Mouse (Mus musculus) mouse embryonic stem cell (cell line): Measurements from ENCODE around the gene Acta1.

Experiments used
- in situ Hi-C, 2 experiments: fragments of 300-500 bp; cut with MboI; formaldehyde crosslinking; loops; 1 replicate in 1 of 2; 3 replicates in 1 of 2; pipeline ENCODE4 v1.14.3; 2019 to 2020; ENCODE audit warnings: low sequenced_read_pairs in 2 of 2, low pct_unique_long_range_greater_than_20kb in 1 of 2, mixed read lengths in 1 of 2; ENCODE audit not compliant: unreplicated experiment in 1 of 2

The Acta1 gene

DNA sequence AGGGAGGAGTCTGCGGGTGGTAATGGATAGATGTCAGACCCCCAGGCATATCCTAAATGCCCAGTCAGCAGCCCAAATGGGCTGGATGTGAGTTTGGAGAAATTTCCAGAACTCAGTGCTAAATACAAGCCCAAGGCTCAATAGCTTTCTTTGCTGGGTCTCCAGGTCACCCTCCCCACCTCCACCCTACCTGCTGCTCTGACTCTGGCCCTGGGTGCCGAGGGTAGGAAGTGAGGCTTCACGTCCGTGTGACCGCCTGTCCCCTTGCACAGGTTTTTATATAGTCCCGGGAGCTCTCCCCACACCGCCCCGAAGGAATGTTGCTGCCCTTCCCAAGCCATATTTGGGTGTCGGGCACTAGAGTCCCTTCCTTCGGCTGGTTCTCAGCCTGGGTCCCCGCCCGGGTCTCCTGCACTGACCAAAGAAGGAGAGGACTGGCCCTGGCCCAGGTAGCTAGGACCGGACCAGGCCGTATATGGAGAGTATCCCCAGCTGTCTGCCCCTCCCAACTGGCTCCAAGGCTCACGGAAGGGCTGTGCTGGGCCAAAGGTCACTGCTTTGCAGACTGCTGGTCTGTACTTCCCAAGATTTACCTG, at the start of gene Acta1:
Gene Acta1, minus strand, starts transcription at position 250 of the 596 bp plus-strand sequence.
- in situ Hi-C loops, result no loop called here

DNA sequence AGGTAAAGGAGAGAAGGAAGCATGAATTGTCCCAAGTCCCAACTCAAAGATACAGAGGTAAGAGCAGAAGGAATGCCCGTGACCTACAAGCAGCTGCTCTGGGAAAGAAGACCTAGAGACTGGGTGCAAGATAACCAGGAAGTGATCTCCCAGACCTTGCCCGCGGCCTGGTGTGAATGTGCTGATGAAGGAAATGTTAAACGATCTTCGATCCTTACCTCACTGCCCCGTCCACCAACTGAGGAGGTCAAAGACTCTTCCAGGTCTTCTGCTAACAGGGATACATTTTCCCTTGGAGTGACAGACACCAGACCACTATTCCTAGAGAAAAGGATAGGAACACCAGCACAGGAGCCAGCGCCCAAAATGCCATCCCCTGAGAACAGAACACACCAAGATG, 34.5 kb upstream of the Acta1 start:
- in situ Hi-C loops, result no loop called here

DNA sequence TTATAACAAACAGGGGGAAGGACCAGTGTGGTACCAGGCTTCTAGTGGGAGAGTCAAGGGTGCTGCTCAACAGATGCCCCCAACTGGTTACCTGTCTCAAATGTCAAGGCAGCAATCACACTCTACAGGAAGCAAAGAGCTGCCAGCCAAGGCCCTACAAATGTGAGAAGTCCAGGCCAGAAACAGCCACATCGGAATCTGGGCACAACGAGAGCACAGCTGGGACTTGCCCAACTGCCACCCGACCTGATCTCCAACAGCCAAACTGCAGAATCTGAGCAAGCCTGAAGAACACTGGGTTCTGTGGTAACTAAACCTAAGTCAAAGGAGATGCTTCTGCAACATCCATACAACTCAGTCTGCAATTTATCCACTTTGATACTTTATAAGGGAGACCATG, 31.1 kb upstream of the Acta1 start:
- in situ Hi-C loops, result no loop called here

DNA sequence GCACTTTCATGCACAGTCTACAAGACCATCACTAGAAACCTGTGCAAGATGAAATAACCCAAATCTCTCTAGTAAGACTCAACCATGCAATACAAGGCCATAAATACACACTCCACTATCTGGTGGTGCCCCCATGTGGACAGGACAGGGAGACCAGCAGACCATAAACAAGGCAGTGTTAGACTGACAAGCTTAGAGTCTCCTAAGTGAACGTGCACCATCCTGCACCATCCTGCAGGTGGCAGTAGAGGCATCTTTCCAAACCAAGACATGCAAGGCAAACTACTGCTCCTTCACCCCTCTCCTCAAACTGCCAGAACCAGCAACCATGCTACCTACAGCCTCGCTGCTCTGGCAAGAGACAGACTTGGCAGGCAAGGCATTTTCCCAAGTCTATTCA, 30.2 kb upstream of the Acta1 start:
- in situ Hi-C loops, result loop anchor here in 1 of 2 experiments (25.0 kb wide), 1 partner anchor 438 kb away; no protein-coding TSS in a partner anchor

DNA sequence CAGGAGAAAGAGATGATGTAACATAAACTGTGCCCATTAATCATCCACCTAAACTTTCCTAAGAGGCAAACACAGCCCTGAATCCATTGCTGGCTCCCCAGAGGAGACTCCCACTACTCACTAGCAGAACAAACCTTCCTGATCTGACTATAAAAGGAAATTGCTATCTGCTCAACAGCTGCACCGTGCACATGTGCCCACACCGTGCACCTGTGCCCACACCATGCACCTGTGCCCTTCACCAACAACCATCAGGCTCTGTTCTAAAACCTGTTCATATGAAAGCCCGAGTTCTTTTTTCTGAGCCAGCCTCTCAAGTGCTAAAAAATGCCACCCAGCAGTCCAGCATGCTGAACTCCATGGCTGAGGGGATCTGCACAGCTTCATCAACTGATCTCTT, 20.1 kb upstream of the Acta1 start:
- in situ Hi-C loops, result loop anchor here in 1 of 2 experiments (25.0 kb wide), 1 partner anchor 448 kb away; no protein-coding TSS in a partner anchor

DNA sequence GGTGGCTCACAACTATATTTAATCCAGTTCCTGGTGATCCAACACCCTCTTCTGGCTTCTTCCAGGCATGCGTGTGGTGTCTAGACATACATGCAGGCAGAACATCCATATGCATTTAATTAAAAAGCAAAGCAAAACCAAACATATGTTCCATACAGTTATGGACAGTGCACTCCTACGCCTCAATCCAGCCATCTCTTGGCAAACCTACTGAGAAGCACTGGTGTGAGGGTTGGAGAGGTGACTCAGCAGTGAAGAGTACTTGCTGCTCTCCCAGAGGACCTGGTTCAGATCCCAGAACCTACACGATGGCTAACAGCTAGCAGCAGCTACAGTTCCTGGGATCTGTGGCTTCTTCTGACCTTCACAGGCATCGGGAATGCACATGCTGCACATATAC, 17.7 kb upstream of the Acta1 start:
- in situ Hi-C loops, result loop anchor here in 1 of 2 experiments (25.0 kb wide), 1 partner anchor 450 kb away; no protein-coding TSS in a partner anchor

DNA sequence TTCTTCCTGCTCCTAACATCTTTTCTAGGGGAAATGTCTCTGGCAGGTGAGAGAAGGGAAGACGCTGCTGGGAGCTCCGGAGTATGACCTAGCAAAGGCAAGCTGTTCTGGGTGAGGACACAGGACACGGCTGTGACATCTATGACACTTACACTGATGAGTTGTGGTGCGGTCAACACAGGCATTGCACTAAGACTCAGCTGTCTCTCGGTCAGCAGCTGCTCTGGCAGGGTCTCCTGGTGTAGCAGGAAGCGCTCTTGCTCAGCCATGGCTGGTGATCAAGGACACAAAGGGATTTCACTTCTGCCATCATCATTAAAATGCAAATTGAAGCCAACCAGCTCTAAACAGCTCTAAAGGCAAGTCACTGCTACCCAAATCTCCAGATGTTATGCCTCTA, 13.1 kb upstream of the Acta1 start:
- in situ Hi-C loops, result loop anchor here in 1 of 2 experiments (25.0 kb wide), 1 partner anchor 455 kb away; no protein-coding TSS in a partner anchor

DNA sequence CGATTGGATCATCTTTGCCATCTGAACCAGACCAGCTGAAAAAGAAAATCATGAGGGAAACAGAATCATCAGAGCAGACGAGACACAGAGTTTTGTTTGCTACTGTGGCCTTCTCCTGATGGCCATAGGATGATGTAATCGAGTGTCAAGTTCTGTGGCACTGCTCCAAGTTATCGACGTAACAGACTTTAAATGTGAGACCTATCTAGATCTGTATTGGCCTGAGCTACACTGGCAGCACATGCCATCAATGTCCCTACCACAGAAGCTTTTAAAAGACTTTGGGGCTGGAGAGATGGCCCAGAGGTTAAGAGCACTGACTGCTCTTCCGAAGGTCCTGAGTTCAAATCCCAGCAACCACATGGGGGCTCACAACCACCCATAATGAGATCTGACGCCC, 8.1 kb upstream of the Acta1 start:
- in situ Hi-C loops, result loop anchor here in 1 of 2 experiments (25.0 kb wide), 1 partner anchor 460 kb away; no protein-coding TSS in a partner anchor

DNA sequence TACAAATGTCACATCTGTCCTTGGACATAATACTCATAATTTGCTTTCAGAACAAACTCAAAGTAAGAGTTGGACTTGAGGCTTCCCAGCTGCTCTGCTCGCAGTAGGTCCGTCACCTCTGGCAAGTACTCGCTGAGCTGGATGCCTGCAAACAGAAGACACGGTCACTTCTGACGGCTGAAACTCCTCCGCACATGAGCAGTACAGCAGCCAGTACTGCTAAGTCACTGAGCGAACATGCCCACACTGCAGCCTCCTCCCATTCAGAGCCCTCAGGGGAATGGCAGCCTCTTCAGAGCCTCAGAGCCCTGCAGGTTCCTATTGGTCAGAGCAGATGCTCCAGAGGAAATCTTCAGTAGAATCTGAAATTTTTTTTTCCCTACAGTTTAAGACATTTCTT, 4.8 kb upstream of the Acta1 start:
- in situ Hi-C loops, result no loop called here

DNA sequence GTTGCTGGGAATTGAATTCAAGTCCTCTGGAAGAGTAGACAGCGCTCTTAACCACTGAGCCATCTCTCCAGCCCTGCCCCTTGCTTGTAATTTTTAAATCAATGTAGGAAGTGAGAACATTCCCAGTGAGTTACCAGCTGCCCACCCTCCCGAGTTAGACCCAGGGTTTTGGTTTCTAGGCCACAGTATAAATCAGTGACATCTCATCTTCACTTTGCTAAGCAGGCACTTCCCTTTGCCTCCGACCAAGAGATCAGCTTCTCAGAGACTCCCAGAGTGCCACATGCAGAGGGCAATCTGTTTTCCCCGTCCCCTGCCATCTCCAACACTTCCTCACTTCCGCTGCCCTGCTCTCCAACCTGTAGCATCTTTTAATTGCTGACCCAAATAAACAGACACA, 4.0 kb upstream of the Acta1 start:
- in situ Hi-C loops, result no loop called here

DNA sequence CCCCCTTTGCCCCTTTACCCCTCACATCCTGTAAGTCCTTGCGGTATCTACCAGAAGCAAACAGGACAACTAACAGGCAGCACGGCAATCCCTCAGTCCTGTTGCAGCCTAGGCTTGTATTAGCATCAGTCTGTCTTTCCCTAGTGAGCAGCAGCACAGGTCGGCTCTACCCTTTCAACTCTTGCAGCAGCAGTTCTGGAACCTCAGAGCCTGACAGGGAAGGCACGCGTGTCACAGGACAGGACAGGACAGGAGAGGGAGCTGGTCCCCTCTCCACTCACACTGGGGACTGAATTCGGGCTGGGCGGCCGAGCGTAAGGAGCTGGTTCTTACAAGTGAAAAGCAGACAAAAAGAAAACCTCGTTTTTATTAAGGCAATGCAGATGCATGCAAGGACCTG, 2.2 kb upstream of the Acta1 start:
- in situ Hi-C loops, result no loop called here

DNA sequence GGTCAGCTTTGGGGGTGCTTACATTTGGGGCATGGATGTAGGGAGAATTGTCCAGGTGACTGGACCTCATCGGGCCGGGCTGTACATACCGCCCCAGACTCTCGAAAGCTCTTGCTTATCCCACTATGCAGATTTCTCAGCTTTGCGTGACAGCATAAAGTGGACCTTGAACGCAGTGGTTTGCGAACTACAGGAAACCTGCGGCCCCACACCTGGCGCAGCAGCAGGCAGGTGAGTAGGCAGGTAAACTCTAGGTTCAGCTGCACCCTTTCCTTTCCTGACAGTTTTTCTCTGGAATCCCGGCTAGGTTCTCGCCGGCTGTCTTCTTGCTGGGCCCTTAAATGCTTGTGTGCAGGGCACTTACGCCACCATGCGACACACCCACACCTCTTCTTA, 1.8 kb upstream of the Acta1 start:
- in situ Hi-C loops, result no loop called here

DNA sequence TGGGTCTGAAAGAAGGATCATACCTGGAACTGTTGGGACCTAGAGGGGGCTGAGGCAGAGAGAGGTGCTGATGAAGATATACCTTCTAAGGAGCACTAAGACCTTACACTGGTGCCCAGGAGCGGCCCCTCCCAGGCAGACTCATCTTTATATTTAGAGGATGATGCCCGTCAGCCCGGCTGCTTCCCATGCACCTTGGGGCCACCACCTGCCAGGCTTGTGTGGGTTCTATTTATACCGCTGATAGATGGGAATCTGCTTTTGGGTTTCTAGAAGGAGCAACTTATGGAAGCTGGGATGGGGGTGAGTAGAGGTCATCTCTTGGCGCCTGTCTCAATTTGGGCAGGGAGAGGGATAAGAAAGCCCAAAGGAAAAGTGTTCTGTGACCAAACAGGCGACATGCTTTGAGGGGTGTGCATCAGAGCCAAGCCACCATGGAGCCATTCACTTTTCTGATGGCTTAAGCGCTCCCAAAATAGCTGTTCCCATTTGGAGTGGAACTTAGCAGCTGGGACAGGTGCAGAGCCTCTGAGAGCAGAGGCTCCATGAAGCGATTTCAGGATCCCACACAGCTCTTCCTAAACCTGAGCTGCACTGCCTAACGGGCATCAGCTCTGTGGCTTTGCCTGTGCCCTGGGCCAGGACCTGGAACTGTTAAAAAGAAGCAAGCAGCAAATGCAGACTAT, 1.3 kb upstream of the Acta1 start:
- in situ Hi-C loops, result no loop called here

DNA sequence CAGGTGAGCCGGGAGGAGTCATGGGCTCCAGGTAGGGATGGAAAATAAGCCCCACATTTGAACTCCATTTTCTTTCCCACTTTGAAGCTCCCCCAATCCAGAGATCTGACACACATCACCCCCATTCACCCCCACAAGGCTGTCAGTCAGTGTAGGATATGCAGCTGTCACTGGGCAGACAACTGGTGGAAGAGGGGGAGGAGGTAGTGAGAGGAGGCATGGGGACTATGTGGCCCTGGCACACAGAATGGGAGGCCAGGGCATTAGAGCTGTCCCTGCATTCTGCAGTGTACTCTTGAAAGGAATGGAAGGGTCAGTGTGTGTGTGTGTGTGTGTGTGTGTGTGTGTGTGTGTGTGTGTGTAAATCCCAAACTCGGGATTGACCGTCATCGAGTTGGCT, 679 bp upstream of the Acta1 start:
- in situ Hi-C loops, result no loop called here

DNA sequence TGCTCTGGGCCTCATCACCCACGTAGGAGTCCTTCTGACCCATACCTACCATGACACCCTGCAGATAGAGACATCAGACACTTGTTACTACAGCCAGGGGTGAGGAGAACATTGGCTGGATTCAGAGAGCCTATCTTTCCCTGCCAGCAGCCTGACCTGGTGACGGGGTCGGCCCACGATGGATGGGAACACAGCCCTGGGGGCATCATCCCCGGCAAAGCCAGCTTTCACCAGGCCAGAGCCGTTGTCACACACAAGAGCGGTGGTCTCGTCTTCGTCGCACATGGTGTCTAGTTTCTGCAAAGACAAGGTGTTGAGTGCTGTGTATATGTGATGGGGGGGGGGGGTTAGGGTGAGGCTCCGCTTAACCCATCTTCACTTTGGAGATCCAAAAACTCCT, 1.1 kb downstream of the Acta1 start:
- in situ Hi-C loops, result no loop called here

DNA sequence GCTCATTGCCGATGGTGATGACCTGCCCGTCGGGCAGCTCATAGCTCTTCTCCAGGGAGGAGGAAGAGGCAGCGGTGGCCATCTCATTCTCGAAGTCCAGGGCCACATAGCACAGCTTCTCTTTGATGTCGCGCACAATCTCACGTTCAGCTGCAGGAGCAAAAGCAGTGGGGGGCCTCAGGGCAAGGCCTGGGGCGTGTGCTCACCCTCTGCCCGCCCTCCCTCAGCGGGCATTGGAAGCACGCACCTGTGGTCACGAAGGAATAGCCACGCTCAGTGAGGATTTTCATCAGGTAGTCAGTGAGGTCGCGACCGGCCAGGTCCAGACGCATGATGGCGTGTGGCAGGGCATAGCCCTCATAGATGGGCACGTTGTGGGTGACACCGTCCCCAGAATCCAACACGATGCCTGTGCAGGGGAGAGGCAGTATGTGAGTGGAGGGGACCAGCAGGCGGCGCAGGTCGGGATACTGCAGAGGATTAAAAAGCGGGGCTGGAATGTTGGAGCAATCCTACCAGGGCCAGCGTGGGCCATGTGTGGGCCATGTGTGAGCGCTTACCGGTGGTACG, 1.9 kb downstream of the Acta1 start:
- in situ Hi-C loops, result no loop called here

DNA sequence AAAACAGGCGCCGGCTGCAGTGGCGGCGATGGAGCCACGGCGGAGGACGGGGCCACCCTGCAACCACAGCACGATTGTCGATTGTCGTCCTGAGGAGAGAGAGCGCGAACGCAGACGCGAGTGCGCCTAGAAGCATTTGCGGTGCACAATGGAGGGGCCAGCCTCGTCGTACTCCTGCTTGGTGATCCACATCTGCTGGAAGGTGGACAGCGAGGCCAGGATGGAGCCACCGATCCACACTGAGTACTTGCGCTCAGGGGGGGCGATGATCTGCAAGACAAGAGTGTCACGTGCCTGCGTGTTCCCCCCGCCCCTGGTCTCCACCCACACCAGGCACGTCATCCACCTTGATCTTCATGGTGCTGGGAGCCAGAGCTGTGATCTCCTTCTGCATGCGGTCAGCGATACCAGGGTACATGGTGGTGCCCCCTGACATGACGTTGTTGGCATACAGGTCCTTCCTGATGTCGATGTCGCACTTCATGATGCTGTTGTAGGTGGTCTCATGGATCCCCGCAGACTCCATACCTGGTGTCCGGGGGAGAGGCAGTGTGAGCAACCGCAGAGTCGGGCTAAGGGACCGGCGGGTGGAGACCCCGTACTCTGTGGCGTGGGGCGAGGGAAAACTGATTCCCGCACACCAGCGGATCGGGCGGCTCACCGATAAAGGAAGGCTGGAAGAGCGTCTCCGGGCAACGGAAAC, 2.5 kb downstream of the Acta1 start:
- in situ Hi-C loops, result no loop called here

DNA sequence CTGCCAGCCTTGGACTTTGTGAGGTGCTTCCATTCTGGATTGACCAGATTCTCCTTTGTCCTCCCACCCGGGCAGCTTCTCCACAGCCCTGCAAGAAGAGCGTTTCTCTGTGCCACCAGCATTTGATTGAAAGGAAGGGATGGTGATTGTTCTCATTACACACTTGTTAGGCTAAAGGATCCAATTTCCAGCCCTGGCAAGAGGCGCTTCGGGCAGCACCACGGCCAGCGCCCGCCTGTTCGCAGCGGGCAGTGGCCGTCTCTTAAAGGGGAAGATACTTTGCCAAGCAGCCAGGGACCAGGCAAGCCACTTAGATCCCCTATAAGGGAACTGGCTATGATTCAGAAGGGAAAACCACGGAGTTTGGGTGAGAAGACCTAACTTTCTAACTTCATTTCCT, 3.3 kb downstream of the Acta1 start:
- in situ Hi-C loops, result no loop called here

DNA sequence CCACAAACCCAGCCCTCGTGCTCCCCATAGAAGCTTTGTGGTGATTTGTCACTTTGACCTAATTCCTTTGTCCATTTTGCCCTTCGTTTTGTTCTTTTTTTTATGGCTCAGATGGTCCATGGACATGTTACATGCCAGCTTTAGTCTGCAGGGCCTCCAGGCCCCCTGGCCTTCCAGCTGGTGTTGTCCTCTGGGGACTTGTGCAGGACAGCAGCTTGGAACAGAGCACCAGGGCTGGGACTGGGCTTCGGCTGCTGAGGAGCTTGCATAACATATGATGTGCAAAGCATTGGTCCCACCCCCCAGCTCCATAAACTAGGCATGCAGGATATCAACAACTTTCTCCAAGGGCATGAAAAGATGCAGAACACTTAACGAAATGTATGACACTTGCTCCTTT, 4.8 kb downstream of the Acta1 start:
- in situ Hi-C loops, result no loop called here
